ENCODE assay signal across 23 mouse cellular contexts in the genomic region with DNA sequence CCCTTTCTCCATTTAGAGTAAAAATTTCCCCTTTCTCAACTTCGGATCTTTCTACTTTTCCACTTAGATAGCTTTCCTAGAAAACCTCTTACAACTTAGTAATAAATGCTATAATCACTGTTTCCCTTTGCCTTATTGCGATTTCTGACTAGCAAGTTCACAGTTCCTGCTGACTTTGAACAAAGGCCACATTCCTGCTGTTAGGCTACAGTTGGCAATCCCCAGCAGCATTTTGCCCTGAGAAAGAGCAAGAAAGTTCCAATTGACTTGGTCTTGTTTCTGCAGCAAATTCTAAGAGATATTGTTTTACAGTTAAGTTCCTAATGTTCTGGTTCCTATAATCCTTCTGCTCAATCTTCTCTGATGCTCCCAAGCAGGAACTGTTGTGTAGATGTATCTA.
"Had no signal": no experiment of that assay in that cellular context is flagged by ENCODE, and none has a peak within 500 bp of the region (broad histone marks: within the 10 kb centered on the region; RNA-seq: fewer than 3 reads in every experiment).

No protein-coding gene starts in this region.

- H3K4me1 ChIP-seq: heart, embryonic 10.5 days; heart, embryonic 12.5 days; hindbrain, embryonic 13.5 days; hindbrain, embryonic 15.5 days; kidney, embryonic 15.5 days; limb, embryonic 13.5 days; limb, embryonic 15.5 days; liver, embryonic 12.5 days had no signal

- H3K36me3 ChIP-seq: heart, embryonic 10.5 days; heart, embryonic 12.5 days; hindbrain, embryonic 13.5 days; hindbrain, embryonic 15.5 days; kidney, embryonic 15.5 days; limb, embryonic 13.5 days; limb, embryonic 15.5 days; liver, embryonic 12.5 days had no signal

- H3K9ac ChIP-seq: heart, embryonic 12.5 days; hindbrain, embryonic 13.5 days; hindbrain, embryonic 15.5 days; kidney, embryonic 15.5 days; limb, embryonic 13.5 days; limb, embryonic 15.5 days; liver, embryonic 12.5 days; liver, embryonic 14.5 days had no signal

- H3K4me3 ChIP-seq: heart, embryonic 10.5 days; heart, embryonic 12.5 days; hindbrain, embryonic 13.5 days; hindbrain, embryonic 15.5 days; kidney, embryonic 15.5 days; limb, embryonic 13.5 days; limb, embryonic 15.5 days; liver, embryonic 12.5 days had no signal

- H3K9me3 ChIP-seq: heart, embryonic 10.5 days; heart, embryonic 12.5 days; hindbrain, embryonic 13.5 days; hindbrain, embryonic 15.5 days; kidney, embryonic 15.5 days; limb, embryonic 13.5 days; limb, embryonic 15.5 days; liver, embryonic 12.5 days had no signal

- H3K27ac ChIP-seq: heart, embryonic 10.5 days; hindbrain, embryonic 13.5 days; hindbrain, embryonic 15.5 days; hindbrain, postnatal 0 days; kidney, embryonic 15.5 days; kidney, postnatal 0 days; limb, embryonic 13.5 days; limb, embryonic 15.5 days; liver, embryonic 12.5 days; liver, embryonic 14.5 days had no signal

- H3K27me3 ChIP-seq: heart, embryonic 12.5 days; hindbrain, embryonic 13.5 days; hindbrain, embryonic 15.5 days; kidney, embryonic 15.5 days; limb, embryonic 13.5 days; limb, embryonic 15.5 days; liver, embryonic 12.5 days had no signal

- DNase-seq: gastrocnemius, postnatal 25 days; heart, adult 18-20 months; heart, postnatal 10 days; heart, postnatal 36 days; kidney, adult 11 months; kidney, adult 2 months; kidney, adult 9 months; kidney, postnatal 14 days; kidney, postnatal 36 days; layer of hippocampus, adult 9-11 months; layer of hippocampus, postnatal 36 days; left cerebral cortex, postnatal 4 days had no signal
